Mouse (Mus musculus) intestine, postnatal 0 days (tissue): Measurements from ENCODE around the gene Egfem1. TPM values are rescaled to one million over a fixed set of nuclear protein-coding genes. Genes with fewer than 3 reads are reported as not detected.

Experiments used
- ATAC-seq: fragments of 200-750 bp; cut with Nextera tagmentation; 2 replicates; pipeline ENCODE4 v1.8.0; 2017; ENCODE audit warnings: mild to moderate bottlenecking, moderate TSS enrichment, moderate library complexity
- H3K27ac ChIP-seq: fragments of 300-500 bp; sonication (generic); 2 replicates; pipeline ENCODE4 v1.5.1; 2014; ENCODE audit warnings: mild to moderate bottlenecking, low read depth, low read length, moderate library complexity
- H3K27me3 ChIP-seq: fragments of 300-500 bp; sonication (generic); replicated peaks from 2 replicates; pipeline ENCODE4 v1.6.1; 2014; ENCODE audit warnings: low read length, mixed read lengths; ENCODE audit not compliant: control insufficient read depth, insufficient read depth
- H3K36me3 ChIP-seq: fragments of 300-500 bp; sonication (generic); 2 replicates; pipeline ENCODE4 v1.6.1; 2014; ENCODE audit warnings: mild to moderate bottlenecking, moderate library complexity; ENCODE audit not compliant: control insufficient read depth, insufficient read depth
- H3K4me1 ChIP-seq: fragments of 300-500 bp; sonication (generic); replicated peaks from 2 replicates; pipeline ENCODE4 v1.6.1; 2014; ENCODE audit warnings: antibody characterized with exemption, low read length, mixed read lengths; ENCODE audit not compliant: control insufficient read depth, insufficient read depth
- H3K4me2 ChIP-seq: fragments of 300-500 bp; sonication (generic); replicated peaks from 2 replicates; pipeline ENCODE4 v1.6.1; 2014; ENCODE audit warnings: low read depth, mild to moderate bottlenecking, moderate library complexity
- H3K4me3 ChIP-seq: fragments of 300-500 bp; sonication (generic); 2 replicates; pipeline ENCODE4 v1.5.1; 2014; ENCODE audit warnings: low read depth, low read length
- H3K9ac ChIP-seq: fragments of 300-500 bp; sonication (generic); 2 replicates; pipeline ENCODE4 v1.6.1; 2014; ENCODE audit warnings: mild to moderate bottlenecking, low read depth, low read length
- H3K9me3 ChIP-seq: fragments of 300-500 bp; sonication (generic); 2 replicates; pipeline ENCODE4 v1.6.1; 2016; ENCODE audit warnings: mixed run types; ENCODE audit not compliant: control insufficient read depth
- CTCF ChIP-seq: sonication (generic); IDR thresholded peaks from 2 replicates; pipeline ENCODE4 v1.5.1; 2016; ENCODE audit warnings: low read depth, mild to moderate bottlenecking, control low read depth, antibody characterized with exemption, moderate library complexity
- WGBS: fragments of 180-500 bp; shearing (Covaris S2); extraction: QIAGEN DNeasy Blood & Tissue Kit; methylation state at CpG from one replicate; pipeline ENCODE4 v1.1.7; 2014; 5-methylcytosine and 5-hydroxymethylcytosine counted together
- polyA plus RNA-seq: library from polyadenylated mRNA; unstranded; fragments of >200 nt; fragmentation: Nextera tagmentation; extraction: Ambion mirVana; gene quantifications from 2 replicates; pipeline ENCODE4 v1.2.1, GENCODE M21; 2015

Gene Egfem1
- polyA plus RNA-seq, 1 experiment from 2014 or later = 0.63 TPM

DNA sequence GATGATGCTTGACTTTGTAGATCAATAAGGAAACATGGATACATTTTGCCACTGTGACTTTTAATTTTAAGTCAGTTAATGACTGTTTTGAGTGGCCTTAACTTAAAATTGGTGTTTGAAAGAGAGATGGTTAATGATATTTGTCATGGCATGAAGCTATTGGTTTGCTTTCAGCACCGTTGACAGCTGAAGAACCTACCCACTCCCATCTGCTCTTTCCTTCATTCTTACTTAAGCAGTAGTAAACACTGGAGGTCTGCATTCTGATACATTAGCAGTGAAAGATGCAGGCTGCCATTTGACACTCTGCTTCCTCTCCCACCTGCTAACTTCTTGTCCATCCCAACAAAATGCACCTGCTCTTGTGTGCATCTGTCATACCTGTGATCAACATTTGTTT, 537.8 kb downstream of the Egfem1 start:
- no peaks in the 10 kb centered on the region for H3K27me3 ChIP-seq
- TF ChIP-seq CTCF = no peak
- no peak overlapping the region for H3K9ac ChIP-seq
- H3K27ac ChIP-seq = no peak overlapping the region
- ATAC-seq = no peak
- H3K4me2 ChIP-seq = no peak overlapping the region
- WGBS = 68% methylated on average over 1 of the region's 1 CpGs
- no peaks in the 10 kb centered on the region for H3K9me3 ChIP-seq
- no peaks in the 10 kb centered on the region for H3K4me1 ChIP-seq
- no peaks in the 10 kb centered on the region for H3K36me3 ChIP-seq
- H3K4me3 ChIP-seq = no peak overlapping the region

DNA sequence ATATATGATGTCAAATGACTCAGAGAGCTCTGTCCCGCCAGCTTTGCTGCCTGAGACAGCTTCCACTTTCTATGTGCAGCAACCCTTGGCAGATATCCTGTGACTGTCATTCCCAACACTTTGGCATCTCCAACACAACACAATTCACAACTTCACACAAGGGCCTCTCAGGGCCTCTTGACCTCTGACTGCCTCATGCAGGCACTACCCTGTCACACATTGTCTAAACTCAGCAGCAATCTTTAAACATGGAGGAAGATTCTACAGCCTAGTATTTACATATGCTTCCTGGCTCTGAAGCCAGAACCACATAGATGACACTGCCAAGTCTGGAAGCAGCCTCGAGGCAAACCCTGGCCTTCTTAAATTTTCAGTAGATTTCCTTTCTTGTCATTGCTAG, 558.0 kb downstream of the Egfem1 start:
- no peak overlapping the region for H3K27ac ChIP-seq
- no peaks in the 10 kb centered on the region for H3K4me1 ChIP-seq
- no peak overlapping the region for H3K4me3 ChIP-seq
- no peak overlapping the region for H3K4me2 ChIP-seq
- no peak for TF ChIP-seq CTCF
- H3K9me3 ChIP-seq = no peaks in the 10 kb centered on the region
- no peak for ATAC-seq
- WGBS = 57% methylated on average over 2 of the region's 2 CpGs
- H3K27me3 ChIP-seq = no peaks in the 10 kb centered on the region
- no peak overlapping the region for H3K9ac ChIP-seq
- H3K36me3 ChIP-seq = no peaks in the 10 kb centered on the region

DNA sequence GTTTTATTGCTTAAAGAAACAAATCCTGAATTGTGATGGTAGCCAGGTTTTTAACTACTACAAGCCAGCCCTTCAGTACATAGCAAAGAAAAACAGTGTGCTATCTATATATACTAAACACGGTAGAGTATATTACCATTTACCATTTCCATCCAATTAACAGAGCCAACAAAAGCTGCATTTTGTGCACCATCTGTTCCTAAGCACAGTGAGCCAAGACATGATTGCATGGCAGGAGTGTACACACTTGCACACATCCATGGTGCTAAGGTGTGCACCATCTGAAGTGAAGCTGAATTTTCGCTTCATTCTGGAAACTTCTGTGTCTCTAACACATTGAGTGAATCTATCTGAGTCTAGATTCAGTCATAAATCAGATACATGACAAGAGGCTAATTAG, 585.0 kb downstream of the Egfem1 start:
- Histone ChIP-seq H3K27ac (no peak overlapping the region), H3K4me1 (no peaks in the 10 kb centered on the region), H3K36me3 (no peaks in the 10 kb centered on the region), H3K9me3 (no peaks in the 10 kb centered on the region), H3K27me3 (no peaks in the 10 kb centered on the region), H3K4me3 (no peak overlapping the region), H3K9ac (no peak overlapping the region), H3K4me2 (no peak overlapping the region)
- 68% methylated on average over 2 of the region's 2 CpGs for WGBS
- TF ChIP-seq CTCF = no peak
- no peak for ATAC-seq

DNA sequence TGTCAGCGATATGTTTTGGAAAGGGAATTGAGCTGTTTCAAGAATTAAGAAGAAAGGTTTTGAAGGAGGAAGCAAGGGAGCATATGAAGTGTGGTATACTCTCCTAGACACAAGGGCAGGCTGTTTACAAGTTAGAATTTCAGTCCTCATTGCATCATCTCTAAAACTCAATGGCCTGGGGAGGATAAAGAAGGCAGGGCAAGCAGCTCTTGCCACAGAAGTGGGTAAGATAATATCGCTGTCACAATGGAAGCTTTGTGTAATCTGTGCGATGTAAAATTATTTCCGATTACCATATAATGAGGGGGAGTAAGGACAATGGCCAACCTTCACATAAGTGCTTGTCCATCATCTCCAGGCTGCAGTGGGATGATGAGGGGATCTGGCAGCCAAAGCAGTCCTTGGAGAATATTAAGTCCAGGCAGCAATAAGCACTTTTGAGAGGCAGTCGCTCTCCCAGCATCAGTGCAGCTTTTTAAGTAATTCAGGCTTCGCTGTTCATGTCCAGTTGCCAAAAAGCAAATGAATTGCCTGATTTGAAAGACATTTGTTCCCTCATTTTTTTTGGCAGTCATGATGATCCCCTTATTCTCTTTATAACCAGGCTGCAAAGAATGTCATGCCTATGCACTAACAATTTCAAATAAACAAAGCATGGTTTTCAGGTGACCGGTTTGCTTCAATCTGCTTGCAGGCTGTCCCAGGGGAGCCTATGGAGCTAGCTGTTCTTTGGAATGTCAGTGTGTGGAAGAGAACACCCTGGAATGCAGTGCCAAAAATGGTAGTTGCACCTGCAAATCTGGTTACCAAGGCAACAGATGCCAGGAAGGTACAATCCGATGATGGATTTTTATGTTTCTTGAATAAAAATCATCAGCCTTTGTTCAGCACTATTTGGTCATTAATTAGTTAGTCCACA, 607.8 kb downstream of the Egfem1 start:
- Histone ChIP-seq H3K9me3 (no peaks in the 10 kb centered on the region), H3K4me3 (no peak overlapping the region), H3K4me1 (no peaks in the 10 kb centered on the region), H3K9ac (no peak overlapping the region), H3K4me2 (no peak overlapping the region), H3K27ac (no peak overlapping the region), H3K27me3 (no peaks in the 10 kb centered on the region), H3K36me3 (no peaks in the 10 kb centered on the region)
- no peak for TF ChIP-seq CTCF
- 86% methylated on average over 8 of the region's 8 CpGs for WGBS
- no peak for ATAC-seq

DNA sequence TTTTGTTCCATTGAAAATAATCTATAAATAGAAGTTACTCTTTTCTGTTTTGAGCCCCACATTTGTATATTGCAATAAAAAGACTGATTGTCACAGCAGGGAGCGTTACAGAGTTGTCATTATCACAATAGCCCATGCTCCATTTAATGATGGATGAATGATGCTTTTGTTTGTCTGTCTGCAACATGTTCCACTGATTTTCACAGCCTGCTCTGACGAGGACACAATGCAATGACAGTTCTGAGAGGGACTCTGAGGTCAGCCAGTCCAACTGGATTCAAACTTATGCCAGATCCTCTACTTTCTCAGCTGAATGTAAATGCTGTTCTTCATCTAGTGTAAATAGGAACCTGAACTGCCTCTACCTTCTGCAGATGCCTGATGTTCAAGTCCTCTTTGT, 619.3 kb downstream of the Egfem1 start:
- Histone ChIP-seq H3K4me3 (no peak overlapping the region), H3K4me2 (no peak overlapping the region), H3K9ac (no peak overlapping the region), H3K9me3 (no peaks in the 10 kb centered on the region), H3K27ac (no peak overlapping the region), H3K4me1 (no peaks in the 10 kb centered on the region), H3K36me3 (no peaks in the 10 kb centered on the region), H3K27me3 (no peaks in the 10 kb centered on the region)
- WGBS = 45% methylated on average over 2 of the region's 2 CpGs
- ATAC-seq = no peak
- no peak for TF ChIP-seq CTCF

DNA sequence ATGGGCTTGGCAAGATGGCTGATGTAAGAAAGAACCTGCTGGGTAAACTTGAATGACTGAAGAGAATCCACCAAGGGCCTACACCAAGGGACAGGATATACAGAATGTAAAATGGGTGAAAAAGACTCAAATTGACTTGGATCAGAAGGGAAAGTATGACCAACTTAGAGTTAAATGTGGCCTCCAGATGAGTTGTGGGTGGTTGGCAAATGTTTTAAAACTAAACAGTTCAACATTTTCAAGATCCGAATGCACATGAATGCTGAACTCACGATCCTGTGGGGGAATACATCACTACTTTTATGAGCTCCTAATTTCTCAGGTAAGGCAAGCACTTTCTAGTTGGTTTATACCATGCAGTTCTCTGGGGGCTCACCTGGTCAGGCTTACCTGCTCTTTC, 625.0 kb downstream of the Egfem1 start:
- no peak for ATAC-seq
- no peaks in the 10 kb centered on the region for H3K9me3 ChIP-seq
- no peaks in the 10 kb centered on the region for H3K4me1 ChIP-seq
- no peak overlapping the region for H3K27ac ChIP-seq
- H3K4me3 ChIP-seq = no peak overlapping the region
- 90% methylated on average over 2 of the region's 2 CpGs for WGBS
- no peak overlapping the region for H3K4me2 ChIP-seq
- H3K9ac ChIP-seq = no peak overlapping the region
- no peaks in the 10 kb centered on the region for H3K36me3 ChIP-seq
- H3K27me3 ChIP-seq = no peaks in the 10 kb centered on the region
- no peak for TF ChIP-seq CTCF

DNA sequence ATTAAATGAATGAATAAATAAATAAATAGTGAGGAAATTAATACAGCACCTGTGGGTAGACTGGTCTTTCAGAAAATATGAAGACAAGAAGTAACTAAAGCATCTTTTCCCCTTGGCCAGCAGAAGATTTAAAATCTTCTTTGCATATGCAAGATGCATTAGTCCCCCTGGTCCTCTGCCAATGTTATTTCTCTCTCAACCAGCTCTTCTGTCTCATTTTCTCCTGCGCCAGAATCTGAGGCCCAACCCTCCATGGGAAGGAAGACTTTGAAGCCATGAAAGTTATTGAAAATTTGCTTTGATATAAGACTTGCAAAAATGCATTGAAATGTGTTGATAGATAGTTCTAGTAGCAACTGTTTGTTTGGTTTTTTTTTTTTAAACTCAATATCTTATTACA, 625.6 kb downstream of the Egfem1 start:
- Histone ChIP-seq H3K4me2 (no peak overlapping the region), H3K27me3 (no peaks in the 10 kb centered on the region), H3K36me3 (no peaks in the 10 kb centered on the region), H3K9ac (no peak overlapping the region), H3K9me3 (no peaks in the 10 kb centered on the region), H3K4me3 (no peak overlapping the region), H3K27ac (no peak overlapping the region), H3K4me1 (no peaks in the 10 kb centered on the region)
- TF ChIP-seq CTCF = no peak
- ATAC-seq = no peak
- 79% methylated on average over 1 of the region's 1 CpGs for WGBS
